Mouse (Mus musculus): ENCODE data around the gene Rac1. TPM values are rescaled to one million over a fixed set of nuclear protein-coding genes. Genes with fewer than 3 reads are reported as not detected.

Rac1 gene
- polyA plus RNA-seq, 1 experiment from 2014 or later, result 345 TPM

DNA sequence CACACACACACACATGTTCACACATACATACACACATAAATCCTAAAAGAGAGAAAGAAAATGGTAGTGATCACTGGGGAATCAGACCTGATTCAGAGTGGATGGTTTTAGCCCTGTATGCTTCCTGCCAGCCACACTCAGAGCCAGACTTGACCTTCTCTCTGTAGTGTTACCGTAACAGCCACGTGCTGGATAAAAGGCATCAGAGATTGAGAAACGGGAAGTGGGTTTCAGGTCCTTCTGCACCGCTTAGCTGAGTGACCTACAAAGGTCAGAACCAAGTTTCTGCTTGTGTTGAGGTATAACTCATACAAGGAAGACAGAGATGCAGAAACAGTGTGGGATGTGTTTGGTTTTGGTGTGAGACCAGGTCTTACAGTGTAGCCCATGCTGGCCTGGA, 28.1 kb downstream of the Rac1 start:
- ATAC-seq (ENCODE audit: low FRiP score, low TSS enrichment) (no peak), DNase-seq (ENCODE audit: low spot score) (no peak)
- no peaks in the 10 kb centered on the region for H3K27me3 ChIP-seq (ENCODE audit: control insufficient read depth, insufficient read depth, low read length)
- WGBS, result 79% methylated on average over 4 of the region's 4 CpGs
- no peaks in the 10 kb centered on the region for H3K4me1 ChIP-seq (replicated peaks; ENCODE audit: control insufficient read depth, insufficient read depth)
- TF ChIP-seq CTCF (IDR thresholded peaks at IDR 0.05; ENCODE audit: low read depth) (no peak), EP300 (optimal IDR thresholded peaks at IDR 0.05) (no peak)
- no peak overlapping the region for H3K9ac ChIP-seq (ENCODE audit: low read length)
- peaks cover 5% of the 10 kb centered on the region for H3K36me3 ChIP-seq (ENCODE audit: control insufficient read depth, insufficient read depth, low read length)
- H3K9me3 ChIP-seq (ENCODE audit: control insufficient read depth, low read length), result no peaks in the 10 kb centered on the region
- H3K4me2 ChIP-seq (replicated peaks; ENCODE audit: low read depth), result no peak overlapping the region
- H3K4me3 ChIP-seq (ENCODE audit: low read depth, low read length), result no peak overlapping the region
- no peak overlapping the region for H3K27ac ChIP-seq (replicated peaks)

- no peak for ATAC-seq (ENCODE audit: low FRiP score, low TSS enrichment)
- no peak overlapping the region for H3K4me3 ChIP-seq (ENCODE audit: low read depth, low read length)
- H3K36me3 ChIP-seq (ENCODE audit: control insufficient read depth, insufficient read depth, low read length), result peaks cover 7% of the 10 kb centered on the region; the same call in 1 of the 2 replicates
- H3K4me2 ChIP-seq (replicated peaks; ENCODE audit: low read depth), result no peak overlapping the region
- no peaks in the 10 kb centered on the region for H3K4me1 ChIP-seq (replicated peaks; ENCODE audit: control insufficient read depth, insufficient read depth)
- DNase-seq (ENCODE audit: low spot score), result no peak
- no peak overlapping the region for H3K27ac ChIP-seq (replicated peaks)
- no peaks in the 10 kb centered on the region for H3K9me3 ChIP-seq (ENCODE audit: control insufficient read depth, low read length)
- no peak overlapping the region for H3K9ac ChIP-seq (ENCODE audit: low read length)
- H3K27me3 ChIP-seq (ENCODE audit: control insufficient read depth, insufficient read depth, low read length), result no peaks in the 10 kb centered on the region
- TF ChIP-seq CTCF (IDR thresholded peaks at IDR 0.05; ENCODE audit: low read depth) (no peak), EP300 (optimal IDR thresholded peaks at IDR 0.05) (no peak)
- WGBS, result 89% methylated on average over 7 of the region's 7 CpGs
Measured at GRCm38 (mm10) chr5:143499197-143499596, 28.6 kb downstream of the Rac1 start.

DNA sequence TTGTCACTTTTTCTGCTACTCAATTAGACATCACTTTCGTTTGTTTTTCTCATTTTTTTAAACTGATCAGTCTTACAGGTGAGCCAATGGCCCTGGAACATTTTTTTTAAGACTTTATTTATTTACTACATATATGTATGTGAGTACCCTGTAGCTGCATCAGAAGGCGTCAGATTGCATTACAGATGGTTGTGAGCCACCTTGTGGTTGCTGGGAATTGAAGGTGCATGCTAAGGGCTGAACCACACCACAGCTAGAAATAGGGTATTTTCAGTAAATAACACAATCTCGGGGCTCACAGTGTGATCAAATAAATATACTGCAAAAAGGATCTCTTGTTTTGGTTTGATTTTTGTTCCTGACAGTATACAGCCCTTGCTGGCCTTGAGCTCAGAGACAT, 30.4 kb downstream of the Rac1 start:
- Histone ChIP-seq H3K4me3 (ENCODE audit: low read depth, low read length) (no peak overlapping the region), H3K9ac (ENCODE audit: low read length) (no peak overlapping the region), H3K27me3 (ENCODE audit: control insufficient read depth, insufficient read depth, low read length) (no peaks in the 10 kb centered on the region), H3K27ac (replicated peaks) (no peak overlapping the region), H3K4me2 (replicated peaks; ENCODE audit: low read depth) (no peak overlapping the region), H3K9me3 (ENCODE audit: control insufficient read depth, low read length) (no peaks in the 10 kb centered on the region), H3K4me1 (replicated peaks; ENCODE audit: control insufficient read depth, insufficient read depth) (no peaks in the 10 kb centered on the region), H3K36me3 (ENCODE audit: control insufficient read depth, insufficient read depth, low read length) (0 out of 2 replicates have a peak, but pooled peaks cover 4% of the 10 kb centered on the region)
- peak; percentile 50 for TF ChIP-seq CTCF (IDR thresholded peaks at IDR 0.05; ENCODE audit: low read depth)
- no peak for TF ChIP-seq EP300 (optimal IDR thresholded peaks at IDR 0.05)
- ATAC-seq (ENCODE audit: low FRiP score, low TSS enrichment) (no peak), DNase-seq (ENCODE audit: low spot score) (no peak)
- whole genome bisulfite sequencing, result 80% methylated on average over 3 of the region's 3 CpGs

DNA sequence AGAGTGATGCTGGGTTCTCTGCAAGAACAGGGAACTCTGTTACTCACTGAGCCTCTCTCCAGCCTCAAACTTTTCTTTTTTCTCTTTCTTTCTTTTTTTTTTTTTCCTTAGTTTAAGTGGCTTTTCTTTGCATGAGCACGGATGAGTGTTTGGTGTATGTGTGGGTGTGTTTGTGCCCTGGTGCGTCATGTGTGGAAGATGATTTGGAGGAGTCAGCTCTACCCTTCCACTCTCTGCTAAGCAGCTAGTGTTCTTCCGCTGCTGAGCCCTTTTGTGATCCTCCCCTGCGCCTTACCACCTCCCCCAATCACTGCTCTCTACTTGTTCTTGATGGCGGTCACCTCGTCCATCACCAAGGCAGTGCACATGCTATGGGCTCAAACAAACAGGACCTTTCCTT, 32.1 kb downstream of the Rac1 start:
- Histone ChIP-seq H3K27ac (replicated peaks) (no peak overlapping the region), H3K4me3 (ENCODE audit: low read depth, low read length) (no peak overlapping the region), H3K9me3 (ENCODE audit: control insufficient read depth, low read length) (no peaks in the 10 kb centered on the region), H3K4me2 (replicated peaks; ENCODE audit: low read depth) (no peak overlapping the region), H3K27me3 (ENCODE audit: control insufficient read depth, insufficient read depth, low read length) (no peaks in the 10 kb centered on the region), H3K4me1 (replicated peaks; ENCODE audit: control insufficient read depth, insufficient read depth) (no peaks in the 10 kb centered on the region), H3K36me3 (ENCODE audit: control insufficient read depth, insufficient read depth, low read length) (0 out of 2 replicates have a peak, but pooled peaks cover 4% of the 10 kb centered on the region), H3K9ac (ENCODE audit: low read length) (no peak overlapping the region)
- ATAC-seq (ENCODE audit: low FRiP score, low TSS enrichment) (no peak), DNase-seq (ENCODE audit: low spot score) (no peak)
- 95% methylated on average over 6 of the region's 6 CpGs for WGBS
- TF ChIP-seq CTCF (IDR thresholded peaks at IDR 0.05; ENCODE audit: low read depth), result no peak
- no peak for TF ChIP-seq EP300 (optimal IDR thresholded peaks at IDR 0.05)

DNA sequence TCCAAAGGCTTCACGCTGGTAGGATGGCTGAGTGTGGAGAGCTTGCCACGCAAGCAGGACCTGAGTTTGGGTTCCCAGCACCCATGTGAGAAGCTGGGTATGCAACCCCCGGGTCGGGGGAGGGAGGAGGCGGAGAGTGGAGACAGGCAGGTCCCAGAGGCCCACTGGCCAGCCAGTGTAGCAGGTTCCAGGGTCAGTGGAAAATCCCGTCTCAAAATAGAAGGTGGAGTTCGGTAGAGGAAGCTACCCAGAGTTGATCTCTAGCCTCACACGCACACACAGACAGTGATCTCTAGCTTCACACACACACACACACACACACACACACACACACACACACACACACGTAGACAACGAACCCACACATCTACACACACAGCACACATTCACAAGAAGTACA, 34.7 kb downstream of the Rac1 start:
- H3K9ac ChIP-seq (ENCODE audit: low read length), result no peak overlapping the region
- no peaks in the 10 kb centered on the region for H3K9me3 ChIP-seq (ENCODE audit: control insufficient read depth, low read length)
- ATAC-seq (ENCODE audit: low FRiP score, low TSS enrichment), result no peak
- 0 out of 2 replicates have a peak, but pooled peaks cover 6% of the 10 kb centered on the region for H3K36me3 ChIP-seq (ENCODE audit: control insufficient read depth, insufficient read depth, low read length)
- TF ChIP-seq EP300 (optimal IDR thresholded peaks at IDR 0.05) (no peak), CTCF (IDR thresholded peaks at IDR 0.05; ENCODE audit: low read depth) (no peak)
- H3K27me3 ChIP-seq (ENCODE audit: control insufficient read depth, insufficient read depth, low read length), result no peaks in the 10 kb centered on the region
- 79% methylated on average over 8 of the region's 10 CpGs for WGBS
- H3K4me3 ChIP-seq (ENCODE audit: low read depth, low read length), result no peak overlapping the region
- no peak overlapping the region for H3K4me2 ChIP-seq (replicated peaks; ENCODE audit: low read depth)
- no peaks in the 10 kb centered on the region for H3K4me1 ChIP-seq (replicated peaks; ENCODE audit: control insufficient read depth, insufficient read depth)
- no peak for DNase-seq (ENCODE audit: low spot score)
- H3K27ac ChIP-seq (replicated peaks), result no peak overlapping the region

DNA sequence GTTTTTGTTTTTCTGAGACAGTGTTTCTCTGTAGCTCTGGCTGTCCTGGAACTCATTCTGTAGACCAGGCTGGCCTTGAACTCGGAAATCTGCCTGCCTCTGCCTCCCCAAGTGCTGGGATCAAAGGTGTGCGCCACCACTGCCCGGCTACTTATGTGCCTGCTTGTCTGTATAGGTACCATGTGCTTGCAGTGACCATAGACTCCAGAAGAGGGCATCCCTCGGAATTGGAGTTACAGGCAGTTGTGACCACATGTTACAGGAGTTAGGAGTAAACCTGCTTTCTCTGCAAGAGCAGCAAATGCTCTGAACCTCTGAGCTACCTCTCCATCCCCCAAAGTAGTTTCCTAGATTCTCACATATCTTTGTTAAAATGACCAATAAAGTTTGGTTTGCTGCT, 36.1 kb downstream of the Rac1 start:
- TF ChIP-seq CTCF (IDR thresholded peaks at IDR 0.05; ENCODE audit: low read depth), result peak; percentile 38
- no peak for TF ChIP-seq EP300 (optimal IDR thresholded peaks at IDR 0.05)
- H3K4me2 ChIP-seq (replicated peaks; ENCODE audit: low read depth), result no peak overlapping the region
- H3K9me3 ChIP-seq (ENCODE audit: control insufficient read depth, low read length), result no peaks in the 10 kb centered on the region
- H3K9ac ChIP-seq (ENCODE audit: low read length), result no peak overlapping the region
- 92% methylated on average over 4 of the region's 4 CpGs for WGBS
- no peak for ATAC-seq (ENCODE audit: low FRiP score, low TSS enrichment)
- H3K27me3 ChIP-seq (ENCODE audit: control insufficient read depth, insufficient read depth, low read length), result no peaks in the 10 kb centered on the region
- peaks cover 10% of the 10 kb centered on the region; the same call in 1 of the 2 replicates for H3K36me3 ChIP-seq (ENCODE audit: control insufficient read depth, insufficient read depth, low read length)
- H3K27ac ChIP-seq (replicated peaks), result no peak overlapping the region
- no peaks in the 10 kb centered on the region for H3K4me1 ChIP-seq (replicated peaks; ENCODE audit: control insufficient read depth, insufficient read depth)
- no peak overlapping the region for H3K4me3 ChIP-seq (ENCODE audit: low read depth, low read length)
- DNase-seq (ENCODE audit: low spot score), result no peak

All from stomach, postnatal 0 days (tissue).